Mouse (Mus musculus) retina, postnatal 7 days (tissue): Measurements from ENCODE around the gene Gon7.

Source experiments
- DNase-seq: peaks from one replicate; pipeline ENCODE4 v3.0.0-alpha.2; 2012; ENCODE audit warnings: low read depth, low spot score

The Gon7 gene

DNA sequence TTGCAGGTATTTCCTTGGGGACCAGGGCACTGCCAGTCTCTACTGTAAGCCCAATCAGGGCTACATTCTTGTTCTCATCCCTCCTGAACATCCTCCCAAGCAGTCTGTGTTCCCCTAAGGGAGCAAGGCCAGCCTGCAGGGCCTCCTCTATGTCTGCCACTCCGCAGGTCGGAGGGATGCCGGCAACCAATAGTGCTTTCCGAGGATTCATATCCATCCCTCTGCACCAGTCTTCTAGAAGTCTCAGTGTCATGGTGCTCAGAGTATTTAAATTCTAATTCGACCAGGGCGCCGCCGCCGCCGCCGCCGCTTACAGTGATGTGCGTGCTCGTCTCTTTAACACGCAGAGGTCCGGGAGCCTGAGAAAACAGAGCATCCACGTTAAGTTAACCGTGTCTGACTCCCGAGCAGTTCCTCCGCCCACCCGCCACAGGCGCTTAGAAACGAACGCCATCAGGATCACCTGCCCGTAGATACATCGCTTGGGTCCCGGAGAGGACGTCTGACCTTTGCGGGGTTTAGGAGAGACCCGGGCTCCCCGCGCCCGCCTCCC lies 14.5 kb downstream of the Gon7 start:
- no peak for DNase-seq

DNA sequence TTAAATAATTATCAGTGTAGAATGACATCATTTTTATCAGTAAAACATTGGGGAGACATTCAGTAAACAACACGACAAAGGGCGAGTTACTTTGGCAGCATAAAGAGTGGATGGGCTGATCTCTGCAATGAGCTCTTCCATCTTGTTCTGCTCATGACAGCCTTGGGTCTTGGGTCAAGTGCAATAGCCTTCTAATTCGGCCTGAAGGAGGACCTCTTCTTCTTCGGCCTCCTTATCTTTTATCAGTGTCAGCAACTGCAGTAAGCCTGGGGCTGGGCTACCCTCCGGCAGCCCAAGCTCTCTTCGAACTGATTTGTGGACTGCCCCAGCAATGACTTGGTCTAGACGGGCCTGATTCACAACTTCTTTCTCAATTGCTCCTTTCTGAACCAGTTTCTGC lies 15.5 kb downstream of the Gon7 start:
- DNase-seq, result no peak

DNA sequence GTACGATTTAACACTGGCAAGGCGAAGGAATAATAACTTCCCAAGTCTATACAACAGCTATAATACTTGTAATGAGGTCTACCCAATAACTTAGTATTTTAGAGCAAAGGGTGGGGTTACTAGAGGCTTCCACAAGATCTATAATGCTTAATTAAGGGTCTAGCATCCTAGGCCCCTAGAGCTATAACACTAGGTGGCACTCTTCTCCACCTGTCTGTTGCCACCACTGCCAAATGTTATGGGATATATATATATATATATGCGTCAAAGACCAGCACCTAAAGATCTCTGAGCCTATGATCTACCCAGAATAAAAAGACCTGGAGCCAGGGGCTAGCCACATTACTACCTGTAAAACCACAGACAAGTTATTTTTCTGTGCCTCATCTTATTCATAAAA lies 17.3 kb downstream of the Gon7 start:
- no peak for DNase-seq

DNA sequence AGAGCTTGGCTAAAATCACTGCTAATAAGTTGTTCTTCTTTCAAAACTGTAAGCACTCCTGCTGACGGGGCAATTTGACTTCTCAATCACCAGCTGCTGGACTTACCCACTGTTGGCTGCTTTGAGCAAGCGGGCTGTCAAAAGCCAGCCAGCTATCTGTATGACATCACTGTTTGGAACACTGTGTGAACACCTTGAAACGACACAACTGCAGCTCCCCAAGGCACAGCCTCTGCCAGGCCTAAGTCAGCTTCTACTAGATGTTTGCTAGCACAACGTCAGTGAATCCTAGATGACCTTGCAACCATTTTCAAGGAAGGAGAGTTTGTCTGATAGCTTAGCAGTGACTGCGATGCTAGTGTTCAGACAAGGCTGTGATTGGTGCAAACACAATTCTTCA lies 18.5 kb downstream of the Gon7 start:
- DNase-seq, result no peak

DNA sequence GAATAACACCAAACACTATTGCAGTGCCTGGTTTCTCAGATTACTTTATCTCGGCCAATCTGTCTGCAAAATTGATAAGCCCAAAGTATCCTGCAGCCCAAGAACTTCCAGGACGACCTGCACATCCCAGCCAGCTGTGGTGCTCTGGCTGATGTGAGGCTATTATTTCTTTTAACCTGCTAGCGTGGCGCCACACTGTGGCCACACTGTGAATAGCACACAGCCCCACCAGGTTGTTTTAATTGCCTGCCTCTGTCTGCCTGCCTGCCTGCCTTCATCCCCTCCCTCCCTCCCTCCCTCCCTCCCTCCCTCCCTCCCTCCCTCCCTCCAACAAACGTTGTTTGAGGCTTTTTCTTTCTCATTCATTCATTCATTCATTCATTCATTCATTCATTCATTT lies 24.2 kb downstream of the Gon7 start:
- DNase-seq, result no peak

DNA sequence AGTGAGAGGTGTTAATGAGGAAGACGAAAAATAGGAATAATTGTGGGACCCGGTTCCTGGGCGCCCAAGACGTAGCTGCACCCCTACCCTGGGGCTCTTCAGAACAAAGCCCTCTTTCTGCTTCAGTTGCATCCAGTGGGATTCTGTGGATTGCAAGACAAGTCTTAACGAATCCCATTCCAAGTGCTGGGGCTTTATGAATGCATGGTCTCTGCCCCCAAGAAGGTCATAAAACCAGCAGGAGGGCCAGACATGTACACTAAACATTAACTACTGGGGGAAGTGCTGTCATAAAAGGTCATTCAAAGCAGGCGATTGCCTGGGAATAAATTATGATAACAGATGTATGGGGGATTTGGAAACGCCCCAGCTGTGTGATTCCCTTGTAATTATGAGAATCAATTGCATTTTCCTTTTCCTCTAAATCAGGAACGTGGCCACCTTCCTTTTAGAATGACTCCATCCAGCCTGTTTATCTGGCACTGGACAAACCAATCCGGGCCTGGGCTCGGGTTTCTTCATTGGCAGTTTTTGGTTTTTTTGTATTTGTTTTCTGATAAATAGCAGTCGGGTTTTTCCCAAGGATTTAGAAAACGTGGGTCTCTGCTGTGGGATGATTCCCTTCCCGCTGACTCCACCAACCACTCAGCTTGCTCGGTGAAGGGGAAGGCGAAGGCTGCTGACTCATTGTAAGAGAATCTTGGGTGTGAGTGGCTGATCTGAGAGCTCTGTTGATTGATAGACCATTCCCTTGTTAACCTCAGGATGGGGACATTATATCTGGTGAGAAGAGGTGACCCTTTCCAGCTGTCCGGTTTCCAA lies 26.6 kb downstream of the Gon7 start:
- DNase-seq, result no peak

DNA sequence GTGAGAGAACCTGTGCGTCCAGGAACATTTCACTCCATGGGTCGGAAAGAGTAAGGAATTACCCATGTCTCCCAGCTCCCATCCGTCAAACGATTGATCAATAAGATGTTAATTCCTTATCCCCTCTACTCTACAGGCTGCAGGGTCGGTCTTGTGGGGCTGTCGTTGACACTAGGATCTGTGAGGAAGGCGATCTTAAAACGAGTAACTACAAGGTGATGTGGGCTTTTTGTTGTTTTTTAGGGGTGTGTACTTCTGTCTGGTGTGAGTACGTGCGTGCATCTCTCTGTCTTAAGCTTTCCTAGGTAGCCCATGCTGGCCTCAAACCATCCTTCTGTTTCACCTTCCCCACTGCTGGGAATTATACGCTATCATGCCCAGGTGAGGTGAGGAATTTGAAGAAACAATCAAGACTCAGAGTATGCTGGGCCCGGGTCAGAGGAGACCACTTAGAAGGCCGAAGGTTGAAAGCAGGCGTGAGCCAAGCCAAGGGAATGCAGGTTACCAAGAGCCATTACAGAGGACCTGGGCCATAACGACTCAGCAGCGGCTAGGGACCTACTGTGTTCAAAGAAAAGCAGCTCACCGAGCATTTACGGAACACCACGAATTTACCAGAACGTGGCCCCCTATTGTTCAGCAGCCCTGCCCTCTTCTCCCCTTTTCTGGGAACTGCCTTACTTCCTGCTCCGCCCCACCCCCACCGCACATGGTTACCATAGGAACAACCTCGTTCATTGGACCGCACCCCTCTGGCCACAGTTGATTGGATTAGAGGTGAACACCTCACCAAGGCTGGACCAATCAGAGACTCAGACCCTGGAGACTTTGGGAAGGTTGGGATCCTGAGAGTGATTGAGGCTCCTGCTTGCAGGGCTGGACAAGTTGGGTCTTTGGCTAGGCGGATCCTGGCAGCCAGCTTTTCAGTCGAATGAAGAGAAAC lies 27.5 kb downstream of the Gon7 start:
- peak; percentile 53 for DNase-seq

DNA sequence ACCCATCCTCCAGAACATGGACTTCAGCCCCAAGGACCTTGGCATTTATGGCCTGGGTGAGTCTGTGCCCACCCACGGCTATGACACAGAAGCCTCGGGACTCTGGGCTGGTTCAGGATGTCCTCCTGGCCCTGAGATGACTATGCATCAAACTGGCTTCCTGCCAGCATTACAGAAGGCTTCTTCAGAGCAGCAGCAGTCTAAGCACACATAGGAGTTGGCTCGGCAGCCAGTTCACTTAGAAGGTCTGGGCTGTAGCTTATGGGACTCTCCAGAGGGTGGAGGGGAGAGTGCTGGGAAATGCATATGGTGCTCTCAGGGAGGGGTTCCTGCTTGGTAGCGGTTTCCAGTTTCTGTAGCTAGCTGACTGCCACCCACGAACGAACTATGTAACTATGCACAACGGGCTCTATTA lies 31.8 kb downstream of the Gon7 start:
- no peak for DNase-seq

DNA sequence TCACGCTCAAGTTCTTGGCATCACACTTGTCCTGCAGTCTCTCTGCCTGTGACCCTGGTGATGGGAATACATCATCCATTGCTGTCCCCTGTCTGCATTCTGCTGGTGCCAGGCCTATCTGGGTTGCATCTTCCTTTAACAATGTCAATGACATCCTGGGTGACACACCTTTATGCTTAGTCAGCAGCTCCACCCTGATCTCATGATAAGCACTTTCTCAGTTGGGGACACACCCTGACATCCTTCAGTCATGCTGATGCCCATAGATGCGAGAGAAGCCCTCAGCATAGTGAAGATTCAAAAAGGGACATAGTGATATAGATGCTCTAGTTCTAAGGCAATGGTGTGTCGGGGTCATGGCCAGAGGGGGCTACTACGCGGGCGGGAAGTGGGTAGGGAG lies 32.5 kb downstream of the Gon7 start:
- DNase-seq, result no peak

DNA sequence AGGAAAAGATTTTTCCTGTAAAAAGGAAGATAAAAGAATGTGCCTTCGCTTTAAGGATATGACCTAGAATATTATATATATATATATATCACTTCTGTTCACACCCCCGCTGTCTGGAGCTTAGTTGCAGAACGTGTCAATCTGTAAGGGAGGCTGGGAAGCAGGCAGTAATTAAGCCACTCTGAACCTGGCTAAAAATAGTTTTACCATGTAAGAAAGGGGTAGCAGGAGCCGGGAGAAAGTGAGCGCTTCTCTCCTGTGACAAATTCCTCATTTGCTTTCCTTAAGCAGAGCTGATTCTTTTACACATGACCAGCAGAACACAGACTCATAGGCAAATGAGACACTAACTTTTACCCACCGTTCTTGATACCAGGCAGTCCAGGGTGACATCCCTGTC lies 33.7 kb downstream of the Gon7 start:
- no peak for DNase-seq

DNA sequence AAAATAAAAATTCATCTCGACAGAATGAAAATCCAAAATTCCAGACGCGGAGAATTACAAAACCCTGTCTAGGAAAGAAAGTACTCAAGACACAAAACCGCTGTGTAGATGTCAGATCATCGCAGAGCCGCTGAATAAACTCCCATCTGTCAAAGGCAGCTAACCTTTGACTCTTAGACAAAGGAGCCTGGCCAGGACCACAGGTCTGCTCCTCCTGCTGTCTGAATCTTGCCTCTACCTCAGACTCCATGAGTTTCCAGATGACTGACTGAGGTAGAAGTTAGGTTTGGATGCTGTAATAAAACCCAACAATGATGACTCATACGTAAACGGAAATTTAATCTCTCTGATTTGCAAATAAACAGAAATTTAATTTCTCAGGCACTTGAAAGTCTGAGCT lies 34.6 kb downstream of the Gon7 start:
- no peak for DNase-seq

DNA sequence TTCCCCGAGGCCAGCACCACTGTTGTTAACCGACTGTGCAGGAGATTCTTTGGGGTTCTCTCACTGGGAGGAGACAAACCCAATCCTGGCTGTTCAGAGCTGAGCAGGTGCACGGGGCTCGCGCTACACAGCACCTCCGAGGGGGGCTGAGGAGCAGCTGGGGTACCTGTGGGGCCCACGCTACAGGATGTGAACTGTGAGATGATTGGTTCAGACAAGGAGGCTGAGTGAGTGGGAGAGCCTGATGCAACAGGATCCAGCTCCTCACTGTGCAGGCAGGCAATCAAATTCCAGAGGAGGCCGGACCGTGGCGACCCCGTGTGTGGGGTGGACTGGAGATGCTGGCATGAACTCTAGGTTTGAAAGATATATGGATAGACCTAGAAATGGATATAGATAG lies 35.2 kb downstream of the Gon7 start:
- no peak for DNase-seq

DNA sequence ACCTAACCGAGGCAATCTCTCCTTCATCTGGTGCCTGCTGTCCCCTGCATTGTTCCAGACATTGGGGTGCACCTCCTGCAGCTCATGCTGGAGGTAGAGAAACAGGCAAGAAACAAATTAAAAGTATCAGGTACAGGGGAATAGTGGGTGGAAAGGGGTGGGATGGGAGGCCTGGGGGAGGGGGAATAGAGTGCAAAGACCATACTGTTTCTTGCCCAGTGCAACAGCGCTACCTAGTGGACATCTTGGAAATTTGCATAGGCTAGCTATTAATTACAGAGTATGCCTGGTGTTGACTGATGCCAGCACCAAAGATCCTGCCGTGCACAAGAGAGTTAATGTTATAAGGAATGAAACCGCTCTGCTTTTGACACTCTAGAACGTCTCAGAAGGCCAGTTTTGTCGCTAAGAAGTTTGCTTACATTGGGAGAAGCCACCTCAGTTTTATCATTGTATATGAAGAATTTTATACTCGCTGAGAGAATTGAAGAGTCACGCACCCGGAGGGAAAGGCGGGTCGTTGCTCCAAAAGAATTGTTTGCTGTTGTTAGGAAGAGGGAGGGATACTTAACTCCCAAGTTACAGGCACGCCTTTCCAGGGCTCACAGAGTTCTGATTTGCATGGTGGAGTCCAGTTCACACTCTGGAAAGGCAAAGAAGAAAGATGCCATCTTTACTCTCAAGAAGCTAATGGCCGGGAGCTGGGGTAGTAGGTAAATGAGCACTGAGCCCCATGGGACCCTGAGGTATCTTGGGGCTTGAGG lies 37.9 kb downstream of the Gon7 start:
- peak; percentile 79 for DNase-seq

DNA sequence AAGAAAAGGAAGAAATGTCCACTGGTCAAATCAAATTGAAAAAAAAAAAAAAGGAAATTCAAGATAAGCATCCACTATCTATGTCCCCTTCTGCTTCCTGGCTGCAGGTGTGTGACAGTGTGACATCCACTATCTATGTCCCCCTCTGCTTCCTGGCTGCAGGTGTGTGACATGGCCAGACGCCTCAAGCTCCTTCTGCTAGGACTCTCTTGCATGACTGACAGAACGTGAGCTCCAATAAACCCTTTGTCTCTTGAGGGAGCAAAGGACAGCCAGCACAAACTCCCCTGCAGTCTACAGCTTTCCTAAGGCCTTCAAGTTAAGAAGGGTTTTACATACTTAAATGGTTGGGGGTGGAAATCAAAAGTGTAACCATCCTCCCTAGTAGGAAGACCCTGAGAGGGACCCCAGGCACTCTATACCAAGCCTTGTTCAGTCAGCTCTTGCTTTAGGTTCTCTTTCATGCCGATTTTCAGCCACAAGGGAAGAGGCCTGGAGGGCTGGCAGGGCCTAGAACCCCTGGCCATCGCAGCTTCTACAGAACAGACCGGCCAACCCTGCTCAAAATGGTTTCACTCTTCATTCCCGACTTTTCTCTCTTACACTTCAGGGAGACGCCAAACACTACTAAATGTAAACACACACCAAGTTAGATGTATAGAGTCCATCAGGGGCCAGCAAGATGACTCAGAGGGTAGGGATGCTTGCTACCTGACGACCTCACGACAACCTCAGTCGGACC lies 42.8 kb downstream of the Gon7 start:
- no peak for DNase-seq

DNA sequence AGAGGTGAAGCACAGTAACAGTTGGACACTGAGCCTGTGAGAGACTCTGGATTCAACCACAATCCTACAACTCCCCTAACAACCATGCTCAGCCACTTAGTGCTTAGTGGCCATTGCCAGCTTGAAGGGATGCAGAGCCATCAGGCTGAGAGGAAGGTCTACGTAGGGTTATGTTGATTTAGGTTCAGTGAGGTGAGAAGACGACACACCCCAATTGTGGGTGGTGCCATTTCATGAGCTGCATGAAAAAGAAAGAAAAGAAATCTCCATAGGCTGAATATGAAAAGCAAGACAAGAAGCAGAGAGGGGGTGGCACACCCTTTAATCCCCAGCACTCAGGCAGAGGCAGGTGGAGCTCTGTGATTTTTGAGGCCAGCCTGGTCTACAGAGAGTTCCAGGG lies 43.5 kb downstream of the Gon7 start:
- no peak for DNase-seq

DNA sequence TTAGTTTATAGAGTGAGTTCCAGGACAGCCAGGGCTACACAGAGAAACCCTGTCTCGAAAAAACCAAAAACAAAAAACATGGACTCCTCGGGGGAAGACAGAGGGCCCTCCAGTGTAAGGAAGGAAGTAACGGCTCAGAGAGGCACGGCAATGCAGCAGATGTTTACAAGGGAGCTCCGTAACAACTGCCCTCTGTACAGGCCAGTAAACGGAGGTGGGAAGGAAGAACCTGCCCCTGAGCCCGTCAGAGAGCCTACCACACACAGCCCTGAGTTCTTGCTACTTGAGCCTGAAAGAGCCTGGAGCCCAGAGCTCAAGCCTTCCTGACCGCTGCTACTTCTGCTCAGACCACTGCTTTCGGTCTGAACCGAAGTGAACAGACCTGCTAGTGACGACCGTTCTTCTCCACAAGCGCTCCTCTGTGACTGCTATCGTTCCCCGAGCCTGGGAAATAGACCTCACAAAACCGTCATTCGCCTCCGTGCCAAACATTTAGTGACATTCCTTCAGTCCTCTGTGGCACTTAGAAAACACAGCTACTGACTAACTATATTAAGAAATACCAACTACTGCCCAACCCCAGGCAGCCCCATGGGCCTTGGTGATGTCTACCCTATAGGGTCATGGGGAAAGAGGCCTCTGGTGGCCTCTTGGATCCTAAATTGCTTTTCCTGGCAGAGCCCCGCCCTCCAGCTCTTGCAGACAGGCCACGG lies 44.3 kb downstream of the Gon7 start:
- no peak for DNase-seq

DNA sequence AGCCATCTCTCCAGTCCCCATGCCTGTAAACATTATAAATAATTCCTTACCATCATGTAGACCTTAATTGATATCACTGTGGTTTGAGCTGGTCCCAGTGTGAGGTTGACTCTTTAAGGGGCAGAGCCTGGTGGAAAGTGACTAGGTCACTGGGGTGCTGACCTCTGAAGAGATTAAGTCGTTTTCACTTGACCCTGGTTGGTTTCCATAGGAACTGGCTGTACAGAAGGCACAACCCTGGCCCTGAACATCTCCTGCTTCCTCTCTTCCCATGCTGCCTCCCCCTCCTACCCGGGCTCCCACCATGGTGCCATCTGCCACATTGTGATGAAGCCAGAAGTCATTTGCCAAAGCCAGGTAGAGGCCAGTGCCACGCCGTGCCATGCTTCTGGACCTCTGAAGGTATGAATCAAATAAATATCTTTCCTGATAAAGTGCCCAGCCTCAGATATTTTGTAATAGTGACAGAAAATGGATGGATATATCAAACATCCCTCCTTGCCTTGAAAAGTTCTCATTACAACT lies 46.7 kb downstream of the Gon7 start:
- DNase-seq, result no peak

DNA sequence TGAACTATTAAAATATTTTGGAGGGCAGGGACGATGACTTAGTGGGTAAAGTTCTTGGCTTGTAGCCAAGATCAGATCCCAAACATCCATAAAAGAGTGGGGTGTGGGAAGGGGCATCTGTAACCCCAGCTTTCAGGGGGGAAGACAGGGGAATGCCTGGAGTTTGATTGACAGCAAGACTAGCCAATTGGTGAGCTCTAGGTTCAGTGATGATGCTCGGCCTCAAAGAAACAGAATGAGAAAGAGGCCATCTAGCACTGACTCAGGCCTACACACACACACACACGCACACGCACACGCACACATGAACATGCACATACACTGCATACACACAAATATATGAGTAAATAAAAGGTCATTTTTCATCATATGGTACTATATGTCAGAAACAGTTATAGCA lies 47.7 kb downstream of the Gon7 start:
- DNase-seq, result no peak

DNA sequence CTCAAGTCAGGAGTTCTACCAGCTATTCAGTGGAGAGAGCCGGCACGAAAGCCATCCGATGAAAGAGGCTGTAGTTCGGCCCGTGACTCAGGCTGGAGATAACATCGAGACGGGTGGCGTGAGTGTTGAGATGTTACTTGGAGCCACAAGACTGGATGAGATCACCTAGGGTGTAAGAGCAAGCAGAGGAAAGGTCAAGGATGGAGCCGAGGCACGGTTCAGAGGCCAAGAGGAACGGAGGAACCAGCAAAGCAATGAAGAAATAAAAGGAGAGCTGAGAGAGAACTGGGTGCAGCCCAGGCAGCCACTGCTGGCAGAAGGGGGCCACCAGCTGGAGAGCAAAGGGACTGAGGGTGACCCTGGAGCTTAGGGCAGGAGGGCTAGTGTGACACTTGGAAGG lies 49.4 kb downstream of the Gon7 start:
- no peak for DNase-seq

DNA sequence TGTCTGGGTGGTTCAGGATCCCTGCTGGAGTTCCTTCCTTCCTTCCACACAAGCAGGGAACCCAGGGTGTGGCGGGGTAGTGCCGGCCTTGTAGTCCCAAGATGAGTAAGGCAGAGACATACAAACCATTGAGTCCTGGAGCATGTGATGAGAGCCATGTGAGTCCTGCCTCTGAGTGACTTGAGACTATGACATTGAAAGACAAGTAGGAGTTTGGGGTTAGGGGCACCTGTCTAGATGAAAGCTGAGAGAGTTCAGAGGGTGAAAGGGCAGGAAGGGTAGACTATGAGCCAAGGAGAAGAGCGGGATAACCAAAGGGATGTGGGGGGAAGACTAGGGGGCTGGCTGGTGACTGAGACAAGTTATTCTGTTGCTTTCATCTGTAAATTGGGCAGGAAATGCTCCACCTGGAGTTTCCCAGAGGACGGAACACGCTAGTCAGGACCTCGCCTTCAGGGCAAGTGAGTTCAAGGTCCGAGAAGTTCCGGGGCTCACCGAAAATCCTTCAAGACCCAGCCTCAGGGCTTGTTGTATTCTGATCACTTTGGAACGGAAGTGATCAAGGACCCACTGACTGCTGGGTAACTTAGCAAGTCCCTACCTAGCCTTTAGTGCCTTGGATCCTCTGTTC lies 50.7 kb downstream of the Gon7 start:
- no peak for DNase-seq
